Mouse (Mus musculus): Measurements from ENCODE around the gene Slc12a8. TPM values are rescaled to one million over a fixed set of nuclear protein-coding genes. Genes with fewer than 3 reads are reported as not detected.
A peak's percentile ranks its signal among the peaks of the same experiment; 100 is the strongest.

The Slc12a8 gene
- polyA plus RNA-seq, 1 experiment from 2014 or later: 0.92 TPM

GRCm38 (mm10) chr16:33576271-33577189, 59.4 kb downstream of the Slc12a8 start:
- Histone ChIP-seq H3K9me3 (ENCODE audit: control insufficient read depth, low read length) (no peaks in the 10 kb centered on the region; the same call in 1 of the 2 replicates), H3K9ac (replicated peaks; ENCODE audit: low read depth, low read length) (no peak overlapping the region), H3K4me2 (ENCODE audit: low read length) (no peak overlapping the region), H3K27ac (ENCODE audit: low read length) (no peak overlapping the region), H3K27me3 (replicated peaks; ENCODE audit: control insufficient read depth, insufficient read depth, low read length) (no peaks in the 10 kb centered on the region), H3K4me1 (replicated peaks; ENCODE audit: control insufficient read depth, insufficient read depth, low read length) (peaks cover 7% of the 10 kb centered on the region), H3K4me3 (replicated peaks; ENCODE audit: low read length) (no peak overlapping the region), H3K36me3 (ENCODE audit: control insufficient read depth, insufficient read depth) (no peaks in the 10 kb centered on the region)
- 80% methylated on average over 36 of the region's 36 CpGs for WGBS
- ATAC-seq: peak; percentile 31

- 87% methylated on average over 3 of the region's 3 CpGs for WGBS
- Histone ChIP-seq H3K4me1 (replicated peaks; ENCODE audit: control insufficient read depth, insufficient read depth, low read length) (peaks cover 9% of the 10 kb centered on the region), H3K9ac (replicated peaks; ENCODE audit: low read depth, low read length) (no peak overlapping the region), H3K4me2 (ENCODE audit: low read length) (no peak overlapping the region), H3K27ac (ENCODE audit: low read length) (no peak overlapping the region), H3K27me3 (replicated peaks; ENCODE audit: control insufficient read depth, insufficient read depth, low read length) (no peaks in the 10 kb centered on the region), H3K36me3 (ENCODE audit: control insufficient read depth, insufficient read depth) (no peaks in the 10 kb centered on the region), H3K9me3 (ENCODE audit: control insufficient read depth, low read length) (no peaks in the 10 kb centered on the region; the same call in 1 of the 2 replicates), H3K4me3 (replicated peaks; ENCODE audit: low read length) (no peak overlapping the region)
- ATAC-seq: no peak
Observed at GRCm38 (mm10) chr16:33578462-33578861, 61.3 kb downstream of the Slc12a8 start.

- peaks cover 28% of the 10 kb centered on the region for H3K4me1 ChIP-seq (replicated peaks; ENCODE audit: control insufficient read depth, insufficient read depth, low read length)
- ATAC-seq: no peak
- no peaks in the 10 kb centered on the region for H3K27me3 ChIP-seq (replicated peaks; ENCODE audit: control insufficient read depth, insufficient read depth, low read length)
- H3K27ac ChIP-seq (ENCODE audit: low read length): no peak overlapping the region
- H3K4me2 ChIP-seq (ENCODE audit: low read length): no peak overlapping the region
- H3K36me3 ChIP-seq (ENCODE audit: control insufficient read depth, insufficient read depth): no peaks in the 10 kb centered on the region
- H3K9ac ChIP-seq (replicated peaks; ENCODE audit: low read depth, low read length): no peak overlapping the region
- WGBS: 88% methylated on average over 2 of the region's 2 CpGs
- no peaks in the 10 kb centered on the region; the same call in 1 of the 2 replicates for H3K9me3 ChIP-seq (ENCODE audit: control insufficient read depth, low read length)
- H3K4me3 ChIP-seq (replicated peaks; ENCODE audit: low read length): no peak overlapping the region
Observed at GRCm38 (mm10) chr16:33580331-33580730, 63.2 kb downstream of the Slc12a8 start.

GRCm38 (mm10) chr16:33580736-33581241, 63.7 kb downstream of the Slc12a8 start:
- Histone ChIP-seq H3K4me3 (replicated peaks; ENCODE audit: low read length) (no peak overlapping the region), H3K9ac (replicated peaks; ENCODE audit: low read depth, low read length) (no peak overlapping the region), H3K27ac (ENCODE audit: low read length) (no peak overlapping the region; the same call in 1 of the 2 replicates), H3K9me3 (ENCODE audit: control insufficient read depth, low read length) (no peaks in the 10 kb centered on the region; the same call in 1 of the 2 replicates), H3K4me1 (replicated peaks; ENCODE audit: control insufficient read depth, insufficient read depth, low read length) (peaks cover 29% of the 10 kb centered on the region), H3K36me3 (ENCODE audit: control insufficient read depth, insufficient read depth) (no peaks in the 10 kb centered on the region), H3K27me3 (replicated peaks; ENCODE audit: control insufficient read depth, insufficient read depth, low read length) (no peaks in the 10 kb centered on the region), H3K4me2 (ENCODE audit: low read length) (no peak overlapping the region)
- ATAC-seq: peak; percentile 32; the same call in 1 of the 2 replicates

- ATAC-seq: no peak
- H3K9me3 ChIP-seq (ENCODE audit: control insufficient read depth, low read length): no peaks in the 10 kb centered on the region; the same call in 1 of the 2 replicates
- H3K4me2 ChIP-seq (ENCODE audit: low read length): no peak overlapping the region
- no peak overlapping the region for H3K27ac ChIP-seq (ENCODE audit: low read length)
- no peaks in the 10 kb centered on the region for H3K27me3 ChIP-seq (replicated peaks; ENCODE audit: control insufficient read depth, insufficient read depth, low read length)
- no peak overlapping the region for H3K4me3 ChIP-seq (replicated peaks; ENCODE audit: low read length)
- H3K36me3 ChIP-seq (ENCODE audit: control insufficient read depth, insufficient read depth): no peaks in the 10 kb centered on the region
- H3K4me1 ChIP-seq (replicated peaks; ENCODE audit: control insufficient read depth, insufficient read depth, low read length): peaks cover 29% of the 10 kb centered on the region
- WGBS: 70% methylated on average over 4 of the region's 4 CpGs
- H3K9ac ChIP-seq (replicated peaks; ENCODE audit: low read depth, low read length): no peak overlapping the region
Observed at GRCm38 (mm10) chr16:33581661-33582099, 64.6 kb downstream of the Slc12a8 start.

GRCm38 (mm10) chr16:33582495-33582894, 65.4 kb downstream of the Slc12a8 start:
- no peak overlapping the region for H3K4me3 ChIP-seq (replicated peaks; ENCODE audit: low read length)
- H3K27me3 ChIP-seq (replicated peaks; ENCODE audit: control insufficient read depth, insufficient read depth, low read length): no peaks in the 10 kb centered on the region
- ATAC-seq: no peak
- no peak overlapping the region for H3K4me2 ChIP-seq (ENCODE audit: low read length)
- no peaks in the 10 kb centered on the region; the same call in 1 of the 2 replicates for H3K9me3 ChIP-seq (ENCODE audit: control insufficient read depth, low read length)
- H3K4me1 ChIP-seq (replicated peaks; ENCODE audit: control insufficient read depth, insufficient read depth, low read length): peaks cover 29% of the 10 kb centered on the region
- no peaks in the 10 kb centered on the region for H3K36me3 ChIP-seq (ENCODE audit: control insufficient read depth, insufficient read depth)
- 97% methylated on average over 8 of the region's 8 CpGs for WGBS
- H3K27ac ChIP-seq (ENCODE audit: low read length): no peak overlapping the region
- no peak overlapping the region for H3K9ac ChIP-seq (replicated peaks; ENCODE audit: low read depth, low read length)

GRCm38 (mm10) chr16:33583333-33583732, 66.2 kb downstream of the Slc12a8 start:
- 71% methylated on average over 3 of the region's 3 CpGs for WGBS
- no peaks in the 10 kb centered on the region for H3K36me3 ChIP-seq (ENCODE audit: control insufficient read depth, insufficient read depth)
- no peak overlapping the region for H3K4me2 ChIP-seq (ENCODE audit: low read length)
- no peaks in the 10 kb centered on the region for H3K27me3 ChIP-seq (replicated peaks; ENCODE audit: control insufficient read depth, insufficient read depth, low read length)
- no peak for ATAC-seq
- H3K9me3 ChIP-seq (ENCODE audit: control insufficient read depth, low read length): no peaks in the 10 kb centered on the region; the same call in 1 of the 2 replicates
- H3K9ac ChIP-seq (replicated peaks; ENCODE audit: low read depth, low read length): no peak overlapping the region; the same call in 1 of the 2 replicates
- H3K4me1 ChIP-seq (replicated peaks; ENCODE audit: control insufficient read depth, insufficient read depth, low read length): peaks cover 29% of the 10 kb centered on the region
- no peak overlapping the region for H3K27ac ChIP-seq (ENCODE audit: low read length)
- H3K4me3 ChIP-seq (replicated peaks; ENCODE audit: low read length): no peak overlapping the region

GRCm38 (mm10) chr16:33583881-33584454, 66.8 kb downstream of the Slc12a8 start:
- H3K4me3 ChIP-seq (replicated peaks; ENCODE audit: low read length): peak overlapping the region; percentile 16
- peaks cover 29% of the 10 kb centered on the region for H3K4me1 ChIP-seq (replicated peaks; ENCODE audit: control insufficient read depth, insufficient read depth, low read length)
- 27% methylated on average over 19 of the region's 19 CpGs for WGBS
- no peaks in the 10 kb centered on the region for H3K27me3 ChIP-seq (replicated peaks; ENCODE audit: control insufficient read depth, insufficient read depth, low read length)
- peak; percentile 41 for ATAC-seq
- H3K9me3 ChIP-seq (ENCODE audit: control insufficient read depth, low read length): no peaks in the 10 kb centered on the region; the same call in 1 of the 2 replicates
- peak overlapping the region; percentile 45 for H3K4me2 ChIP-seq (ENCODE audit: low read length)
- H3K36me3 ChIP-seq (ENCODE audit: control insufficient read depth, insufficient read depth): no peaks in the 10 kb centered on the region
- peak overlapping the region; percentile 72 for H3K27ac ChIP-seq (ENCODE audit: low read length)
- H3K9ac ChIP-seq (replicated peaks; ENCODE audit: low read depth, low read length): peak overlapping the region; percentile 43

GRCm38 (mm10) chr16:33584455-33585082, 67.4 kb downstream of the Slc12a8 start:
- no peaks in the 10 kb centered on the region for H3K36me3 ChIP-seq (ENCODE audit: control insufficient read depth, insufficient read depth)
- ATAC-seq: peak; percentile 72
- no peaks in the 10 kb centered on the region; the same call in 1 of the 2 replicates for H3K9me3 ChIP-seq (ENCODE audit: control insufficient read depth, low read length)
- WGBS: 16% methylated on average over 13 of the region's 13 CpGs
- peak overlapping the region; percentile 45 for H3K4me2 ChIP-seq (ENCODE audit: low read length)
- H3K4me1 ChIP-seq (replicated peaks; ENCODE audit: control insufficient read depth, insufficient read depth, low read length): peaks cover 29% of the 10 kb centered on the region
- peak overlapping the region; percentile 16 for H3K4me3 ChIP-seq (replicated peaks; ENCODE audit: low read length)
- peak overlapping the region; percentile 72 for H3K27ac ChIP-seq (ENCODE audit: low read length)
- peak overlapping the region; percentile 43 for H3K9ac ChIP-seq (replicated peaks; ENCODE audit: low read depth, low read length)
- H3K27me3 ChIP-seq (replicated peaks; ENCODE audit: control insufficient read depth, insufficient read depth, low read length): no peaks in the 10 kb centered on the region
